Mouse (Mus musculus): Measurements from ENCODE around the gene Hapln2. TPM values are rescaled to one million over a fixed set of nuclear protein-coding genes. Genes with fewer than 3 reads are reported as not detected.

Hapln2 gene
- 0.76 and 0.87 TPM in 2 replicates for polyA plus RNA-seq (2012; rRNA removed)

DNA sequence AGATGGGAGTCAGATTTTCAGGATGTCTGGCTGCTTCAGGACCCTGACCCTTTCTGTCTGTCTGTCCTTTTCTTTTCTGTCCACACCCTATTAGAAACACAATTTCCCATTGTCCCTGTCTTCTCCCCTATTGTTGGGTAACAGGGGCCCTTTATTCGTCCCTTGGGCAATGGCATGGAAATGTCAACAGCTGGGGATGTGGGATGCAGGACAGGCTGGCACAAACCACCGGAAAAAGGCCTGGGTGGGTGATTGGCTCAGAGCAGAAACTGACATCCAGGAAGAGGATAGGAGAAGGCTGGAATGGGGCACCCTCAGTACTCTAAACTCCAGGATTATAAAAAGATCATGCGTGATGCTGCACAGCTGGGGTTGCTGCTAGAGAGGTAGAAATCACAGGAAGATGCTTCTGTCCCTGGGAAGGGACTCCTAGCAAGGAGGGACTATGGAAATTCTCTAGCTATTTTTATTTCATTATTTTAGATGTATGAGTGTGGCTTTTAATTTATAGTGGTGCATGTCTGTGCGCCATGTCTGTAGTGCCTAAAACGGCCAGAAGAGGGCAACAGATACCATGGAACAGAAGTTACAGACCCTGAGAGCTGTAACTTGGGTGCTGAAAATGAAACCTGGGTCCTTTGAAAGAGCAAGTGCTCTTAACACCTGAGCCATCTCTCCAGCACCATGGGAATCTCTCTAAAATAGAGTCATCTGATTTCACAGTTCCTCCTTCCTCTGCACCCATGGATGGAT is at the start of gene Hapln2:
Hapln2 (minus strand) TSS at position 150 of the 753 bp plus-strand sequence.

DNA sequence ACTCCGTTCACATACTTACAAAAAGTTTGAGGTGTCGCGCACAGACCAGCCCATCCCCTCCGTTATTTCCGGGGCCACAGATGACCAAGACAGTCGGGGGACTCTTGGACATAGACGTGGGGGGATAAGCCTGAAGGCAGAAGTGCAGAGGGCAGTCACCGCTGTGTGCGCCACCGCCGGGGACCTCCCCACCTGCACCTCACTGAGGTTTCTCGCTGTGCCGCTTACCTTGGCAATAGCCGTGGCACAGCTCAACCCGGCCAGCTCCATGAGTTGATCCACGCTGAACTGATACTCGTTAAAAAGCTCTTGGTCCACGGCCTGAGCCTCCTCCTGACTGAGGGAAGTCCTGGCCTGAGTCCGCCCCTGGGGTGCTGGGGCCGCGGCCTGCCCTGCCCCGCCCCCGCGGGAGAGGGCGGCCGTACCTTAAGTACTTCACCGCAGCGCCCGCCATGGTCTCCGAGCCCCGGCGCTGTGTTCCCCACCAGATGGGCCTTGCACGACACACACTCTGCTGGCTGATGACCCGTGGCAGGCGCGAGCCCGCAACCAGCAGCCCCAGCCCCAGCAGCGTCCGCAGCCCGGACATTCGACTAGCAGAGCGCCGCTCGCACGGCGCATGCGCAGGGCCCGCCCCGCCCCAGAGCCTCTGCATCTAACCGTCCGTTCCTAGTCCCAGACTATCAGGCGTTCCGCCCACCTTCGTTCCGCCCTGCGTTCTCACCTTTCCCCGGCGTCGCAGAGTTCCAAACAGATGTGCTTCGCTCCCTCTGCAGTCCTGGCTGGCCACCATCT is 30.7 kb upstream of the Hapln2 start, which contains the start of gene Naxe:
Naxe (minus strand) TSS at position 594 of the 795 bp plus-strand sequence.

DNA sequence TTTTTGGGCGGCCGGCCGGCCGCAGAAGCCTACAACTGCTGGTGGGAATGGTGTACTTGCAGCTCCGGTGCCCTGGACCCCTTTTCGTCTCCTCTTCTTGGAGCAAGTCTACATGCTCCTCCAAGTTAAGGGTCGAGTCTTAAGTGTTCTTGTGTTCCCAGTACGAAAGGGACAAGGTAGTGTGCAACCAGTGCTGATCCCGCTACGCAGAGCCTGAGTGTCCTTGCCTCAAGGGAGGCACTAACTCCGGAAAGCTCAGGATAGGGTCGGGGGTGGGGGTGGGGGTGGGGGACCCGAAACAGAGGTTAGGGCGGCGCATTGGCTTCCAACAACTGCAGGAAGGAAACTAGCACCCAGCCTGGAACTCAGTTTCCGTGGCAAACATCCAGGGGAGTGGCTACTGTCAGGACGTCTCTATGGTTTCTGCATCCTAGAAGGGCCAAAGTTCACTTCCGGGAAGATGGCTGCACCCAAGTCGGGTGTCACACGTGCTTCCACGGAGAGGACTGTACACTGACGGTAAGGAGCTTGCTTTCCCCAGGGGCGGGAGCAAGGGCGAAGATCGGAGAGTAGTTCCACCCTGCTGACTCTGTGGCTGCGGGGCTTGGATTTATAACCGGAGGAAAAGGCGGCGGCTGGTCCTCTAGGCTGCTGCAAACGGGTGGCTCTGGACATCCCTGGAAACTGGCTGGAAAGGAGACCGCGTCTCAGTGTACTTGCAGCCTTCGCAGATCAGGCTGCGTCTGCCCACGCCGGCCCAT is 15.5 kb upstream of the Hapln2 start, which contains the start of gene Gpatch4:
Gpatch4 (plus strand) TSS at position 448 of the 761 bp plus-strand sequence.

DNA sequence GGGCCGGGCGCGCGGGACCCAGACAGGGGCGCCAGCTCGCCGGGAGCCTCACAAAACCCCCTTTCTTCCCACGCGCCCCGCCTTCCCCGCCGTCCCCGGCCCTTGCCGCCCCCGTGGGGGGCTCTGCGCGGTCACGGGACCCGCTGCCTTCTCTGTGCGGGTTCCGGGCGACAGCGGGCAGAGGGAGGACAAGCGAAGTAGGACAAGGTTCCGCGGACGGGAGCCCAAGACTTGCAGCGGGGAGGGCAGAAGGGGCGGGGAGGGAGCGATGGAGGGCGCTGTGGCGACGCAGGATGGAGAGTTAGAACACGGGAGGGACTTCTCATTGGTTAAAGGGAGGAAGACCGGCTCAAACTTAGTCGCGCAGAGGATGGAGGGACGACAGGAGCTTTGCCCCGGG is 27.2 kb downstream of the Hapln2 start, which contains the start of gene Bcan:
Bcan (minus strand) TSS at position 50 of the 400 bp plus-strand sequence.

Other genes with a start within 250 kb of the Hapln2 start
- 3.3 and 15.5 TPM in 2 replicates for gene Ntrk1, start 232.4 kb downstream of the Hapln2 start, polyA plus RNA-seq (2012; rRNA removed)
- gene Insrr, start 230.6 kb downstream of the Hapln2 start, polyA plus RNA-seq (2012; rRNA removed) = 2.1 and 3.5 TPM in 2 replicates
- 13.9 and 24.8 TPM in 2 replicates for gene Pear1, start 203.3 kb downstream of the Hapln2 start, polyA plus RNA-seq (2012; rRNA removed)
- 0.01 TPM in 1 of 2 replicates, not detected in the other for gene Sh2d2a, start 180.8 kb downstream of the Hapln2 start, polyA plus RNA-seq (2012; rRNA removed)
- gene Prcc, start 142.0 kb downstream of the Hapln2 start, polyA plus RNA-seq (2012; rRNA removed) = 56.0 and 60.4 TPM in 2 replicates
- 184 and 192 TPM in 2 replicates for gene Hdgf, start 121.3 kb downstream of the Hapln2 start, polyA plus RNA-seq (2012; rRNA removed)
- 110 and 113 TPM in 2 replicates for gene Mrpl24, start 108.1 kb downstream of the Hapln2 start, polyA plus RNA-seq (2012; rRNA removed)
- 28.2 and 29.1 TPM in 2 replicates for gene Isg20l2, start 97.3 kb downstream of the Hapln2 start, polyA plus RNA-seq (2012; rRNA removed)
- gene Rrnad1, start 96.9 kb downstream of the Hapln2 start, polyA plus RNA-seq (2012; rRNA removed) = 49.8 and 52.1 TPM in 2 replicates
- 42.6 and 66.3 TPM in 2 replicates for gene Crabp2, start 78.9 kb downstream of the Hapln2 start, polyA plus RNA-seq (2012; rRNA removed)
- gene Nes, start 56.5 kb downstream of the Hapln2 start, polyA plus RNA-seq (2012; rRNA removed) = 42.3 and 48.2 TPM in 2 replicates
- gene Bcan, start 27.4 kb downstream of the Hapln2 start, polyA plus RNA-seq (2012; rRNA removed) = 53.5 and 58.6 TPM in 2 replicates
- 16.2 and 17.5 TPM in 2 replicates for gene Gpatch4, start 15.5 kb upstream of the Hapln2 start, polyA plus RNA-seq (2012; rRNA removed)
- gene Naxe, start 30.9 kb upstream of the Hapln2 start, polyA plus RNA-seq (2012; rRNA removed) = 95.1 and 96.9 TPM in 2 replicates
- 0.09 TPM in 1 of 2 replicates, not detected in the other for gene Ttc24, start 50.7 kb upstream of the Hapln2 start, polyA plus RNA-seq (2012; rRNA removed)
- 14.2 and 15.2 TPM in 2 replicates for gene Iqgap3, start 54.4 kb upstream of the Hapln2 start, polyA plus RNA-seq (2012; rRNA removed)
- gene Mef2d, start 114.8 kb upstream of the Hapln2 start, polyA plus RNA-seq (2012; rRNA removed) = 46.1 and 48.3 TPM in 2 replicates
- 0.27 and 0.95 TPM in 2 replicates for gene Rhbg, start 227.1 kb upstream of the Hapln2 start, polyA plus RNA-seq (2012; rRNA removed)

Measured in central nervous system, embryonic 14 days (tissue).